Mouse (Mus musculus) small intestine, adult 2 months (tissue): ENCODE measurements around the gene Fam187b.
A peak's percentile ranks its signal among the peaks of the same experiment; 100 is the strongest.

Experiments
- CTCF ChIP-seq: fragments of 200-500 bp; IDR thresholded peaks from 2 replicates; pipeline ENCODE4 v1.5.1; 2012; ENCODE audit warnings: low read depth, mild to moderate bottlenecking, control low read depth, inconsistent platforms, low read length, moderate library complexity, mixed read lengths; ENCODE audit not compliant: insufficient replicate concordance, insufficient read length; ENCODE audit errors: extremely low read depth
- POLR2A ChIP-seq: fragments of 200-500 bp; IDR thresholded peaks from 2 replicates; pipeline ENCODE4 v1.6.1; 2012; ENCODE audit warnings: low read depth, mild to moderate bottlenecking, control low read depth, inconsistent platforms, low read length, moderate library complexity

GRCm38 (mm10) chr7:30973501-30974289 is at the start of gene Fam187b:
- TF ChIP-seq CTCF (peak; percentile 92), POLR2A (peak; percentile 77)
